10 mouse cellular contexts compared by ENCODE assay signal in genomic region chr7:74386257-74386656, GRCm38 (mm10).
DNase-seq lines count a peak whose midpoint lies in the region; ATAC-seq and TF ChIP-seq lines count a peak whose summit lies in the region.
"Had no signal": no experiment of that assay in that cellular context is flagged by ENCODE, and none has a peak within 500 bp of the region (broad histone marks: within the 10 kb centered on the region; RNA-seq: fewer than 3 reads in every experiment).

No protein-coding gene starts in this region.

- H3K9ac ChIP-seq in forebrain, embryonic 13.5 days = no peak overlapping the region
- no peak overlapping the region for H3K9ac ChIP-seq in forebrain, embryonic 11.5 days (ENCODE audit: low read length)
- H3K9ac ChIP-seq in kidney, postnatal 0 days (ENCODE audit: low read depth, low read length) = no peak overlapping the region
- H3K9ac ChIP-seq: limb, embryonic 13.5 days; midbrain, embryonic 12.5 days had no signal

- H3K9me3 ChIP-seq in forebrain, embryonic 13.5 days (replicated peaks) = no peaks in the 10 kb centered on the region
- H3K9me3 ChIP-seq in forebrain, embryonic 11.5 days (ENCODE audit: control insufficient read depth, low read length) = no peaks in the 10 kb centered on the region
- H3K9me3 ChIP-seq in kidney, postnatal 0 days (replicated peaks; ENCODE audit: low read length) = no peaks in the 10 kb centered on the region
- H3K9me3 ChIP-seq: limb, embryonic 13.5 days; midbrain, embryonic 12.5 days had no signal

- DNase-seq in forebrain, embryonic 11.5 days (ENCODE audit: low spot score) = no peak
- peak; percentile 37 for DNase-seq in layer of hippocampus, adult 11-12 months (ENCODE audit: low spot score)
- no peak for DNase-seq in layer of hippocampus, adult 2 months (ENCODE audit: low spot score in 2 of 2)
- DNase-seq in cerebellum, adult 11-12 months = peak; percentile 97
- peak; percentile 21 for DNase-seq in kidney, postnatal 0 days (ENCODE audit: low spot score)
- no peak for DNase-seq in c-Kit-positive CD71-positive TER-119-positive erythroid progenitor cells, embryonic 14.5 days (ENCODE audit: low spot score)
- no peak for DNase-seq in spleen, postnatal 36 days (ENCODE audit: low spot score in 2 of 2)

- no peaks in the 10 kb centered on the region for H3K27me3 ChIP-seq in forebrain, embryonic 13.5 days
- no peaks in the 10 kb centered on the region for H3K27me3 ChIP-seq in forebrain, embryonic 11.5 days (ENCODE audit: control insufficient read depth, insufficient read depth, low read length)
- no peaks in the 10 kb centered on the region for H3K27me3 ChIP-seq in kidney, postnatal 0 days (ENCODE audit: insufficient read depth, low read length)
- H3K27me3 ChIP-seq: midbrain, embryonic 12.5 days had no signal

- H3K27ac ChIP-seq in forebrain, embryonic 13.5 days = no peak overlapping the region
- H3K27ac ChIP-seq in forebrain, embryonic 11.5 days (ENCODE audit: low read depth, low read length) = no peak overlapping the region
- no peak overlapping the region for H3K27ac ChIP-seq in layer of hippocampus, adult 2 months
- no peak overlapping the region for H3K27ac ChIP-seq in kidney, postnatal 0 days
- H3K27ac ChIP-seq: limb, embryonic 13.5 days; midbrain, embryonic 12.5 days had no signal

- peak; percentile 84 for ATAC-seq in forebrain, embryonic 13.5 days
- ATAC-seq in forebrain, embryonic 11.5 days (replicated peaks; ENCODE audit: low FRiP score) = no peak
- ATAC-seq in kidney, postnatal 0 days (replicated peaks; ENCODE audit: low FRiP score, low read depth) = no peak

- H3K4me2 ChIP-seq in forebrain, embryonic 13.5 days = no peak overlapping the region
- H3K4me2 ChIP-seq in forebrain, embryonic 11.5 days (ENCODE audit: low read depth, low read length, severe bottlenecking) = no peak overlapping the region
- H3K4me2 ChIP-seq in kidney, postnatal 0 days (ENCODE audit: low read length) = no peak overlapping the region
- H3K4me2 ChIP-seq: limb, embryonic 13.5 days; midbrain, embryonic 12.5 days had no signal

- peaks cover 18% of the 10 kb centered on the region for H3K4me1 ChIP-seq in forebrain, embryonic 13.5 days
- H3K4me1 ChIP-seq in forebrain, embryonic 11.5 days (replicated peaks; ENCODE audit: control insufficient read depth, insufficient read depth, low read length) = no peaks in the 10 kb centered on the region
- H3K4me1 ChIP-seq in kidney, postnatal 0 days (replicated peaks; ENCODE audit: insufficient read depth, low read length) = no peaks in the 10 kb centered on the region; the same call in 1 of the 2 replicates
- H3K4me1 ChIP-seq: midbrain, embryonic 12.5 days had no signal

- WGBS in forebrain, embryonic 13.5 days = 68% methylated on average over 5 of the region's 5 CpGs
- WGBS in forebrain, embryonic 11.5 days = 87% methylated on average over 5 of the region's 5 CpGs
- WGBS in kidney, postnatal 0 days = 56% methylated on average over 5 of the region's 5 CpGs

- H3K36me3 ChIP-seq in forebrain, embryonic 13.5 days (ENCODE audit: poor library complexity, severe bottlenecking) = no peaks in the 10 kb centered on the region
- no peaks in the 10 kb centered on the region for H3K36me3 ChIP-seq in forebrain, embryonic 11.5 days (ENCODE audit: control insufficient read depth, insufficient read depth, low read length)
- no peaks in the 10 kb centered on the region for H3K36me3 ChIP-seq in kidney, postnatal 0 days (ENCODE audit: insufficient read depth, low read length)
- H3K36me3 ChIP-seq: limb, embryonic 13.5 days; midbrain, embryonic 12.5 days had no signal

- H3K4me3 ChIP-seq in forebrain, embryonic 13.5 days = no peak overlapping the region
- no peak overlapping the region for H3K4me3 ChIP-seq in forebrain, embryonic 11.5 days (ENCODE audit: low read depth, low read length)
- no peak overlapping the region for H3K4me3 ChIP-seq in layer of hippocampus, adult 2 months
- no peak overlapping the region for H3K4me3 ChIP-seq in kidney, postnatal 0 days (replicated peaks; ENCODE audit: low read depth, low read length)
- H3K4me3 ChIP-seq: limb, embryonic 13.5 days; midbrain, embryonic 12.5 days had no signal

- no peak for TF ChIP-seq CTCF in layer of hippocampus, adult 2 months (conservative IDR thresholded peaks at IDR 0.05)
- no peak for TF ChIP-seq CTCF in kidney, postnatal 0 days (IDR thresholded peaks at IDR 0.05; ENCODE audit: low read depth)

Comparison
In these comparisons a context has a peak if more than half of its experiments do, and no peak if none do; other contexts are left out.
1. DNase-seq: peak in layer of hippocampus, adult 11-12 months (single experiment), cerebellum, adult 11-12 months (single experiment) and kidney, postnatal 0 days (single experiment); none in forebrain, embryonic 11.5 days (single experiment), layer of hippocampus, adult 2 months (0 of 2), c-Kit-positive CD71-positive TER-119-positive erythroid progenitor cells, embryonic 14.5 days (single experiment) and spleen, postnatal 36 days (0 of 2).